Mouse (Mus musculus): Measurements from ENCODE around the gene Hsd3b7. TPM values are rescaled to one million over a fixed set of nuclear protein-coding genes. Genes with fewer than 3 reads are reported as not detected.

Gene Hsd3b7
- total RNA-seq, 4 experiments from 2014 or later = 11.8 to 14.5 (median 12.7) TPM

Other genes starting within 250 kb of the Hsd3b7 start
- gene Tmem265, start 239.2 kb upstream of the Hsd3b7 start, total RNA-seq (2022) = not detected
- gene Phkg2, start 227.3 kb upstream of the Hsd3b7 start, total RNA-seq (2022) = 10 to 100 TPM; 12.1 to 20.9 (median 17.3) TPM
- gene Ccdc189, start 212.0 kb upstream of the Hsd3b7 start, total RNA-seq (2022) = 10 to 100 TPM; 10.1 to 15.2 (median 14.4) TPM
- gene Rnf40, start 211.8 kb upstream of the Hsd3b7 start, total RNA-seq (2022) = 10 to 100 TPM; 38.1 to 42.6 (median 40.3) TPM
- gene Zfp629, start 184.8 kb upstream of the Hsd3b7 start, total RNA-seq (2022) = 10 to 100 TPM; 19.9 to 23.4 (median 20.0) TPM
- gene Bcl7c, start 91.7 kb upstream of the Hsd3b7 start, total RNA-seq (2022) = 10 to 100 TPM; 37.6 to 44.6 (median 41.4) TPM
- gene Ctf1, start 87.9 kb upstream of the Hsd3b7 start, total RNA-seq (2022) = 10 to 100 TPM in 3 of 4 experiments, 1 to 10 TPM in 1; 9.4 to 12.3 (median 10.2) TPM
- not detected for gene Ctf2, start 68.4 kb upstream of the Hsd3b7 start, total RNA-seq (2022)
- 1 to 10 TPM; 1.9 to 4.9 (median 3.2) TPM for gene Fbxl19, start 56.1 kb upstream of the Hsd3b7 start, total RNA-seq (2022)
- gene Orai3, start 30.8 kb upstream of the Hsd3b7 start, total RNA-seq (2022) = 10 to 100 TPM; 20.0 to 26.6 (median 24.7) TPM
- gene Setd1a, start 23.9 kb upstream of the Hsd3b7 start, total RNA-seq (2022) = 10 to 100 TPM; 15.4 to 23.1 (median 17.9) TPM
- gene Gm49388, start 15.0 kb upstream of the Hsd3b7 start, total RNA-seq (2022) = 1 to 10 TPM; 1.9 to 3.3 (median 2.7) TPM
- 10 to 100 TPM; 61.9 to 68.0 (median 66.0) TPM for gene Stx4a, start 23.7 kb downstream of the Hsd3b7 start, total RNA-seq (2022)
- gene Stx1b, start 23.9 kb downstream of the Hsd3b7 start, total RNA-seq (2022) = under 1 TPM; 0.27 to 0.66 (median 0.51) TPM
- 10 to 100 TPM; 16.1 to 19.5 (median 17.9) TPM for gene Zfp646, start 75.6 kb downstream of the Hsd3b7 start, total RNA-seq (2022)
- gene Zfp668, start 76.2 kb downstream of the Hsd3b7 start, total RNA-seq (2022) = 1 to 10 TPM; 3.8 to 4.7 (median 4.3) TPM
- gene Prss53, start 90.4 kb downstream of the Hsd3b7 start, total RNA-seq (2022) = 1 to 10 TPM in 1 of 4 experiments, under 1 TPM in 3; 0.29 to 1.6 (median 0.74) TPM
- gene Gm21974, start 94.8 kb downstream of the Hsd3b7 start, total RNA-seq (2022) = under 1 TPM in 1 of 4 experiments, not detected in 3; 0.34 TPM
- 10 to 100 TPM; 14.2 to 19.1 (median 17.3) TPM for gene Vkorc1, start 95.0 kb downstream of the Hsd3b7 start, total RNA-seq (2022)
- gene Bckdk, start 103.5 kb downstream of the Hsd3b7 start, total RNA-seq (2022) = 100 to 1,000 TPM; 119 to 144 (median 142) TPM
- gene Kat8, start 111.9 kb downstream of the Hsd3b7 start, total RNA-seq (2022) = 10 to 100 TPM; 13.6 to 16.8 (median 15.3) TPM
- not detected for gene Prss8, start 129.5 kb downstream of the Hsd3b7 start, total RNA-seq (2022)
- 10 to 100 TPM in 1 of 4 experiments, 1 to 10 TPM in 3; 8.7 to 10.4 (median 8.9) TPM for gene Prss36, start 146.1 kb downstream of the Hsd3b7 start, total RNA-seq (2022)
- gene Fus, start 166.9 kb downstream of the Hsd3b7 start, total RNA-seq (2022) = 100 to 1,000 TPM; 129 to 232 (median 187) TPM
- gene Pycard, start 193.3 kb downstream of the Hsd3b7 start, total RNA-seq (2022) = 10 to 100 TPM in 1 of 4 experiments, 1 to 10 TPM in 3; 5.4 to 11.0 (median 7.9) TPM
- gene Trim72, start 203.3 kb downstream of the Hsd3b7 start, total RNA-seq (2022) = 100 to 1,000 TPM; 292 to 380 (median 338) TPM